In the genomic region with DNA sequence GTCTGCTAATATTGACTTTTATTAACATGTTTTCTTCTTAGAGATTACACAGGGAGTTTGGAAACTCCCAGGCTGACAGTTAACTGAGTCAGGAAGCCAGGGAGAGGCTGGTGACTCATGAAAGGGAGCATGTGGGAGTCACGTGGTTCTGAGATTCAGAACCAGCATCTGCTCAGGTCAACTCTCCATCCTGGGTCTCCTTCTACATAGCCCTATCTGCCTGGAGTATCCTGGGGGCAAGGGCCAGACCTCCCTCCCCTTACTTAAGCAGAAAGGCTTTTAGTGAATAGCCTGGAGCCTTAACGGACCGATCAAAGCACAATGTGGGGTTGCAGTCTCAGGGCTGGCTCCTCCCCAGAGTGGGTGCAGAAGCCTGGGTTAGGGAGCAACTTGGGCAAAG, we compare ENCODE assay signal across 11 mouse cellular contexts. TPM values are rescaled to one million over a fixed set of nuclear protein-coding genes. Genes with fewer than 3 reads are reported as not detected.
DNase-seq lines count a peak whose midpoint lies in the region; ATAC-seq and TF ChIP-seq lines count a peak whose summit lies in the region.
"Had no signal": no experiment of that assay in that cellular context is flagged by ENCODE, and none has a peak within 500 bp of the region (broad histone marks: within the 10 kb centered on the region; RNA-seq: fewer than 3 reads in every experiment).

No protein-coding gene starts in this region.

- no peak overlapping the region for H3K4me3 ChIP-seq in gastrocnemius, adult 2 months
- H3K4me3 ChIP-seq in intestine, embryonic 14.5 days (ENCODE audit: low read depth, low read length): no peak overlapping the region
- no peak overlapping the region for H3K4me3 ChIP-seq in thymus, adult 2 months (ENCODE audit: control insufficient read depth, insufficient read depth, low read length)
- H3K4me3 ChIP-seq: hindbrain, embryonic 12.5 days; limb, embryonic 15.5 days had no signal

- H3K27ac ChIP-seq in gastrocnemius, adult 2 months: peak overlapping the region; percentile 51
- H3K27ac ChIP-seq in intestine, embryonic 14.5 days (ENCODE audit: low read depth): 0 out of 2 replicates have a peak overlapping the region, but pooled peaks have one; percentile 10
- no peak overlapping the region for H3K27ac ChIP-seq in thymus, adult 2 months (ENCODE audit: control insufficient read depth, insufficient read depth, low read length)
- H3K27ac ChIP-seq: limb, embryonic 15.5 days had no signal

- DNase-seq in gastrocnemius, adult 2 months: peak; percentile 27
- no peak for DNase-seq in gastrocnemius, adult 18-20 months (ENCODE audit: low spot score)
- DNase-seq in urinary bladder, postnatal 14 days (ENCODE audit: low spot score): peak; percentile 34
- DNase-seq in urinary bladder, adult 2 months (ENCODE audit: low spot score): no peak
- no peak for DNase-seq in intestine, embryonic 14.5 days (ENCODE audit: low spot score)
- no peak for DNase-seq in thymus, adult 2 months
- no peak for DNase-seq in kidney, adult 18-20 months
- DNase-seq: spleen, adult 18-20 months had no signal

- H3K4me1 ChIP-seq in intestine, embryonic 14.5 days (replicated peaks; ENCODE audit: control insufficient read depth, insufficient read depth, low read length): peaks cover 7% of the 10 kb centered on the region
- H3K4me1 ChIP-seq in thymus, adult 2 months (replicated peaks; ENCODE audit: control insufficient read depth, insufficient read depth, low read length): no peaks in the 10 kb centered on the region

- no peak overlapping the region for H3K9ac ChIP-seq in intestine, embryonic 14.5 days (ENCODE audit: low read length)
- H3K9ac ChIP-seq: hindbrain, embryonic 12.5 days; limb, embryonic 15.5 days had no signal

- intact Hi-C loops in gastrocnemius, adult 2 months (cut with DNase I): no loop called here

- no peaks in the 10 kb centered on the region for H3K27me3 ChIP-seq in intestine, embryonic 14.5 days (replicated peaks; ENCODE audit: control insufficient read depth, insufficient read depth, low read length)
- no peaks in the 10 kb centered on the region for H3K27me3 ChIP-seq in thymus, adult 2 months (ENCODE audit: control insufficient read depth, insufficient read depth, low read length)

- TF ChIP-seq POLR2A in thymus, adult 2 months (IDR thresholded peaks at IDR 0.05; ENCODE audit: control insufficient read depth, extremely low read depth, insufficient read depth, low read length, poor library complexity): no peak

- WGBS in intestine, embryonic 14.5 days: 24% methylated on average over 3 of the region's 3 CpGs
- WGBS in thymus, adult 2 months: 42% methylated on average over 3 of the region's 3 CpGs

- TF ChIP-seq CTCF in gastrocnemius, adult 2 months (IDR thresholded peaks at IDR 0.05): no peak
- no peak for TF ChIP-seq CTCF in thymus, adult 2 months (IDR thresholded peaks at IDR 0.05; ENCODE audit: borderline replicate concordance, control insufficient read depth, extremely low read depth, insufficient read depth, low read length, poor library complexity)

- no peak overlapping the region for H3K4me2 ChIP-seq in intestine, embryonic 14.5 days (ENCODE audit: low read length)
- H3K4me2 ChIP-seq: hindbrain, embryonic 12.5 days; limb, embryonic 15.5 days had no signal

- H3K9me3 ChIP-seq in intestine, embryonic 14.5 days (ENCODE audit: control insufficient read depth, low read length): no peaks in the 10 kb centered on the region
- H3K9me3 ChIP-seq: hindbrain, embryonic 12.5 days; limb, embryonic 15.5 days had no signal

- H3K36me3 ChIP-seq in intestine, embryonic 14.5 days (ENCODE audit: control insufficient read depth, insufficient read depth, low read length): no peaks in the 10 kb centered on the region
- H3K36me3 ChIP-seq in thymus, adult 2 months (ENCODE audit: control insufficient read depth, insufficient read depth, low read length): no peaks in the 10 kb centered on the region
- H3K36me3 ChIP-seq: hindbrain, embryonic 12.5 days; limb, embryonic 15.5 days had no signal

- ATAC-seq in intestine, embryonic 14.5 days (replicated peaks; ENCODE audit: low FRiP score, low TSS enrichment, low read depth): no peak
- ATAC-seq in megakaryocyte-erythroid progenitor cell, adult 5-6 weeks (replicated peaks; ENCODE audit: low FRiP score, low TSS enrichment, poor library complexity, severe bottlenecking): no peak

RNA-seq across cellular contexts. Expression of gene Kcnj11, which starts 30.7 kb away (rescaled TPM):
- total RNA-seq in gastrocnemius, adult 2 months (2021): 100 to 1,000 TPM; 109 to 121 TPM
- total RNA-seq in gastrocnemius, adult 18-20 months (2021): 100 to 1,000 TPM; 121 to 133 TPM
- 0.13 and 0.23 TPM in 2 replicates for polyA plus RNA-seq in urinary bladder, adult 2 months (2012; rRNA removed)
- polyA plus RNA-seq in intestine, embryonic 14.5 days (2014; fragmentation: Nextera tagmentation; extraction: Ambion mirVana): 0.27 and 0.61 TPM in 2 replicates
- 3.1 and 12.6 TPM in 2 replicates for polyA plus RNA-seq in thymus, adult 2 months (2012; rRNA removed)
- total RNA-seq in megakaryocyte-erythroid progenitor cell, adult 5-6 weeks (2014; fragmentation: Nextera tagmentation): not detected in 2 replicates
- total RNA-seq in megakaryocyte-erythroid progenitor cell, adult 5-6 weeks (2017): not detected in 2 replicates

RNA-seq across cellular contexts. Expression of gene Abcc8, which starts 48.6 kb away (rescaled TPM):
- 1 to 10 TPM; 2.4 to 4.2 TPM for total RNA-seq in gastrocnemius, adult 2 months (2021)
- total RNA-seq in gastrocnemius, adult 18-20 months (2021): 1 to 10 TPM; 3.3 to 5.9 TPM
- polyA plus RNA-seq in urinary bladder, adult 2 months (2012; rRNA removed): 0.32 and 0.54 TPM in 2 replicates
- polyA plus RNA-seq in intestine, embryonic 14.5 days (2014; fragmentation: Nextera tagmentation; extraction: Ambion mirVana): 2.4 and 7.6 TPM in 2 replicates
- 2.6 and 4.1 TPM in 2 replicates for polyA plus RNA-seq in thymus, adult 2 months (2012; rRNA removed)
- total RNA-seq in megakaryocyte-erythroid progenitor cell, adult 5-6 weeks (2014; fragmentation: Nextera tagmentation): not detected in 2 replicates
- total RNA-seq in megakaryocyte-erythroid progenitor cell, adult 5-6 weeks (2017): not detected in 2 replicates

Comparison
In these comparisons a context has a peak if more than half of its experiments do, and no peak if none do; other contexts are left out.
1. DNase-seq: peak in gastrocnemius, adult 2 months (single experiment) and urinary bladder, postnatal 14 days (single experiment); none in gastrocnemius, adult 18-20 months (single experiment), urinary bladder, adult 2 months (single experiment), intestine, embryonic 14.5 days (single experiment), thymus, adult 2 months (single experiment) and kidney, adult 18-20 months (single experiment).
2. RNA of gene Kcnj11, which starts 30.7 kb away (total RNA-seq): 121 to 133 TPM in gastrocnemius, adult 18-20 months and 109 to 121 TPM in gastrocnemius, adult 2 months; not detected in megakaryocyte-erythroid progenitor cell, adult 5-6 weeks; every median in the first group is over 100 times any median in the second.